Mouse (Mus musculus) gastrocnemius, postnatal 4 days (tissue): Measurements from ENCODE around the gene Myo9b. TPM values are rescaled to one million over a fixed set of nuclear protein-coding genes. Genes with fewer than 3 reads are reported as not detected.

ENCODE experiments used
- DNase-seq, 2 experiments: peaks; one replicate each; pipeline ENCODE4 v3.0.0; 2021 to 2022; ENCODE audit warnings: low spot score in 2 of 2, mixed read lengths in 2 of 2
- total RNA-seq, 2 experiments: library from RNA; stranded (reverse); gene quantifications; 2 replicates each; pipeline ENCODE4 v1.2.3; 2021

Myo9b gene
- total RNA-seq, 2 experiments from 2014 or later: 35.7 to 45.0 TPM

GRCm38 (mm10) chr8:71383396-71383795 is 110.9 kb downstream of the Myo9b start:
- no peak for DNase-seq

DNA sequence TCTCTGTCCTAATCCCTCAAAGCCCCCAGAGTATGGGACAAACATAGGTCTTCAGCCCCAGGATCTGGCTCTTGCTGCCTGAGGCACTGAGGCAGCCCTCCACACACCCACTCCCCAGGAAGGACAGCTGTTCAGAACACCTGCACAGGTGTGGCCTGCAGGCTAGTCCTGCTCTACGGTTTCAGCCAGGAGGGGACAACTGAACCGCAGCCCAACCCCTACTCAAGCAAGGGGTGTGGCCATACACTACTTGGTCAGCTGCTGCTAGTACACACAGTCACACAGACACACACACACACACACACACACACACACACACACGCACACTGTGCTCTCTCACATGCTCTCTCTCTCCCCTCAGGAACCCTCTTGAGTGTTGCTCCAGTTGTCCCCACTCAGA is 111.3 kb downstream of the Myo9b start:
- no peak for DNase-seq

DNA sequence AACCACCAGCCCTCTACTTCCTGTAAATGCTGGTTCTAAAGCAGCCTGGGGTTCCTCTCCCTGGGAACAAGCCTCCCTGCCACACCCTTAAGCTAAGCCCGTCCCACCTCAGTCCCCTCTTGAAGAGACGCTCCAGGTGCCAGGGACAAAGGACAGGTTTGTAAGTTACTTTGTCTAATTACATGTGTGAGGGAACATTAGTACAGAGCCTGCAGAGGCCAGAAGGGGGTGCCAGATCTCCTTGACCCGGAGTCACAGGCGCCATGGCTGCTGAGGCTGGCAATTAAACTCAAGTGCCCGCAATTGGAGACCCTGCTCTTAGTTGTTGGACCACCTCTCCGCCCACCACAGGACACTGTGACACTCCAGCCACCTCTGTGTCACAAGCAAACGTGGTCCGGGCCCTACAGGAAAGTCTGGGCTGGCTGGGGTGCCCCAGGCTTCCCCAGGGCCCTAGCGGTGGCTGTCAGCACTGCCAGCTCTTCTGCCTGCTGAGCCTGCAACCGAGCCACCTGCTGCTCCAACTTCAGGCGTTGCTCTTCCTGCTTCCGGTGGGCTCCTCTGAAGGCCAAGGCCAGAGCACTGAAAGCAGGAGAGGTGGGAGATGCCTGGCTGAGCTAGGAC is 112.8 kb downstream of the Myo9b start:
- no peak for DNase-seq

DNA sequence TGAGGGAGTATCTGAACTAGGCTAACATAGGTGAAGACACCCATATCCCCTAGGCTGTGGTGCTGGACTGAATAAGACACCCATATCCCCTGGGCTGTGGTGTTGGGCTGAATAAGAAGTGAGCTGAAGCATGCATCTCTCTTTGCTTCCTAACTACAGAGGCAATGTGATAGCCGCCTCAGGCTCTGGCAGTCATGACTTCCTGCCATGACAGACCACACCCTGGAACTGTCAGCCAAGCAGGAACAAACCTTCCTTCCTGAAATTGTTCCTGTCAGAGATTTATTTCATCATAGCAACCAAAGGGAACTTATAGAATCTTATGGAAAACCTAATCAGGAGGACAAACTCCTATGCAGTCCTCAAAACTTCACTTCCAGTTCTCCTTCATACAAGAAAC is 115.8 kb downstream of the Myo9b start:
- no peak for DNase-seq

GRCm38 (mm10) chr8:71391696-71392095 is 119.2 kb downstream of the Myo9b start:
- DNase-seq: no peak

DNA sequence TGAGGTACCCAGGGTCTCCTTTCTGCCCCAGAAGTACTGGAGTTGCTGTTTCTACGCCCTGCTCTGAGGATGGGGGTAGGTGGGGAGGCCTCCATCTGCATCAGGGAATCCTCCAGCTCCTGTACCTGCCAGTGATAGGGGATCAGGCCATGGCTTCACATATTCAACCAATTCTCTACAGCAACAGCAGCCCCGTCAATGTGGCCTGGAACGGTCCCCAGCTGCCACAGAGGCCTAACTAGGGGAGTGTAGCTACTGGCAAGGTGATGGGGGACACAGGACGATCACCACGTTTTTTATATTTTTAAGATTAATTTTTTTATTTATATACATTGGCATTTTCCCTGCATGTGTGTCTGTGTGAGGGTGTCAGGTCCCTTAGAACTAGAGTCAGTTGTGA is 119.9 kb downstream of the Myo9b start:
- no peak for DNase-seq

- DNase-seq: no peak
Measured at GRCm38 (mm10) chr8:71392871-71393270, 120.4 kb downstream of the Myo9b start.

DNA sequence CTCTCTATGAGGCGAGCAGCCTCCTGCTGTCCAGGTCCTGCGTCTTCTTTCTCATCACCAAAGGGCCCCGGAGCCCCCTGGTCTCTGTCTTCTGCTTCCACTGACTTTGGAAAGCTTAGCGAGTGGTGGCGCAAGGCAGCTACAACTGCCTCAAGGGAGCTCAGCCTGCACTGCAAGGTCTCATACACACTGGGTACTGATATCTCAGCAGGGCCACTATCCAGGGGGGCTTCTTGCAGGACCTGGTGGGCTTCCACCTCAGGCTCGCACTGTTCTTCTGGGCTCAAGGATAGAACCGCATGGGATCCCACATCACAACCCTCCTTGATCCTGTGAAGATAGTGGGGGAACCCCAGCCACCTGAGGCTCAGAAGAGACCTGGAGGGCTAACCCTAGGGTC is 122.0 kb downstream of the Myo9b start:
- DNase-seq: peak in 1 of 2 experiments; percentile 15

DNA sequence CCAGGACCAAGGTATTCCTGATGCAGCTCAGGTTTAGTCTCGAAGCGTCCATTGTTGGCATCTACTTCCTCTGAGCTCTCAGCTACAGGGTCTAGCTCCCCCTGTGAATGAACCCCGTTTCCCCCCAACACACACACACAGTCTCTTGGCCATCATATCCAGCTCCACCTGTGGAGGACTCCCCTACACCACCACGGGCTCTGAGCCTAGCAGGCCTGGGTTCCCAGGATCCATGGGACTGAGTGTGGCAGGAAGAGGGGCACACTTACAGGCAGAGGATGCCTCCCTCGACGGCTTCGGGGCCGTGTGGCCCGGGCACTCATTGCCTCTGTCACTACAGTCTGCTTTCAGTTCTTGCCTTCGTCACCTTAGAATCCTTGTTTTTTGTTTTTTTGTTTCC is 122.6 kb downstream of the Myo9b start:
- DNase-seq: peak in 1 of 2 experiments; percentile 16

GRCm38 (mm10) chr8:71395629-71396028 is 123.1 kb downstream of the Myo9b start, which contains the start of gene Ushbp1:
Gene Ushbp1 (minus strand): TSS chr8:71395802.
- DNase-seq: peak; percentile 11 to 14

- peak; percentile 80 to 90 for DNase-seq
Measured at GRCm38 (mm10) chr8:71396639-71397305, 124.3 kb downstream of the Myo9b start, which contains the start of gene Babam1. Gene Babam1 (plus strand): TSS chr8:71396861.

DNA sequence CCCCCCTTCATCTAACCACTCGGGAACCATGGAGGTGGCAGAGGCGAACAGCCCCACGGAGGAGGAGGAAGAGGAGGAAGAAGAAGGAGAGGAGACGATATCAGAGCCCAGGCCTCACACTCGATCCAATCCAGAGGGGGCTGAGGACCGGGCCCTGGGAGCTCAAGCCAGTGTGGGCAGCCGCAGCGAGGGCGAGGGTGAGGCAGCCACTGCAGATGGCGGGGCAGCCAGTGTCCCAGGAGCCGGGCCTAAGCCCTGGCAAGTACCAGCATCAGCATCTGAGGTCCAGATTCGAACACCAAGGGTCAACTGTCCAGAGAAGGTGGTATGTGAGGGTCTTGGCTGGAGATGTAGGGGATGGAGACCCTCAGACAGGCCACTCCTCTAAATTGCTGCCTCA is 125.2 kb downstream of the Myo9b start:
- DNase-seq: peak in 1 of 2 experiments; percentile 8

DNA sequence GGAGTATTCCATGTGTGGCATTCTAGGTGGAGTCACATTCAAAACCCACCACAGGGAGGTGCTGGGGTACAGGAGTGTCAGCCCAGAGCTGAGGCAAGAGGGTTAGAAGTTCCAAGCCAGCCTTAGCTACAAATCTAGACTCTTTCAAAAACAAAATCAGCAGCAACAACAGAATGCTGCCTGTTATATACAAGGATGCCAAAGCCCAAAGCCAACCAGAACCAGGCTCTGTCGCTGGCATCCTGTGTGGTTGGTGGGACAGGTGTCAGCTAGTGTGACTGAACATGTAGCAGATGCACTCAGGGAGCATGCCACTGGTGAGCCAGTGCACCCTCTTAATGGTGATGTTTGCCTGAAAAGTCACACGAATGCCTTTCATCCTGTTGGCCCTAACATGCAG is 128.3 kb downstream of the Myo9b start:
- DNase-seq: no peak

GRCm38 (mm10) chr8:71401454-71401853 is 128.9 kb downstream of the Myo9b start:
- no peak for DNase-seq

GRCm38 (mm10) chr8:71402446-71402964 is 130.0 kb downstream of the Myo9b start:
- DNase-seq: no peak

- no peak for DNase-seq
Measured at GRCm38 (mm10) chr8:71403107-71403885, 130.8 kb downstream of the Myo9b start.

DNA sequence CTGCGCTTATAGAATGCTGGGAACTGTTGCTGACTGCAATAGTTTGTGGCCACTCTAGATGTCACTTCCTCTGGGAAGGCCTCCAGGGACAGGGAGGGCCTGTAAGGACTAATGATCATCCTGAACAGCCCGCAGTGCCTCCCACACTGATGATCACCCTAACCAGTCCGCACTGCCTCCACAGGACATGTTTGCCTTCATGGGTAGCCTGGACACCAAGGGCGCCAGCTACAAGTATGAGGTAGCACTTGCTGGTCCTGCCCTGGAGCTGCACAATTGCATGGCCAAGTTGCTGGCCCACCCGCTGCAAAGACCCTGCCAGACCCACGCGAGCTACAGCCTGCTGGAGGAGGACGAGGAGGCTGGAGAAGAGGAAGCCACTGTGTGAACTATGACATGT is 131.5 kb downstream of the Myo9b start:
- no peak for DNase-seq

- DNase-seq: no peak
Measured at GRCm38 (mm10) chr8:71404951-71405351, 132.4 kb downstream of the Myo9b start.

GRCm38 (mm10) chr8:71405401-71406098 is 133.0 kb downstream of the Myo9b start, which contains the start of gene Ankle1:
Gene Ankle1 (plus strand): TSS chr8:71406010.
- DNase-seq: peak; percentile 93 to 95

DNA sequence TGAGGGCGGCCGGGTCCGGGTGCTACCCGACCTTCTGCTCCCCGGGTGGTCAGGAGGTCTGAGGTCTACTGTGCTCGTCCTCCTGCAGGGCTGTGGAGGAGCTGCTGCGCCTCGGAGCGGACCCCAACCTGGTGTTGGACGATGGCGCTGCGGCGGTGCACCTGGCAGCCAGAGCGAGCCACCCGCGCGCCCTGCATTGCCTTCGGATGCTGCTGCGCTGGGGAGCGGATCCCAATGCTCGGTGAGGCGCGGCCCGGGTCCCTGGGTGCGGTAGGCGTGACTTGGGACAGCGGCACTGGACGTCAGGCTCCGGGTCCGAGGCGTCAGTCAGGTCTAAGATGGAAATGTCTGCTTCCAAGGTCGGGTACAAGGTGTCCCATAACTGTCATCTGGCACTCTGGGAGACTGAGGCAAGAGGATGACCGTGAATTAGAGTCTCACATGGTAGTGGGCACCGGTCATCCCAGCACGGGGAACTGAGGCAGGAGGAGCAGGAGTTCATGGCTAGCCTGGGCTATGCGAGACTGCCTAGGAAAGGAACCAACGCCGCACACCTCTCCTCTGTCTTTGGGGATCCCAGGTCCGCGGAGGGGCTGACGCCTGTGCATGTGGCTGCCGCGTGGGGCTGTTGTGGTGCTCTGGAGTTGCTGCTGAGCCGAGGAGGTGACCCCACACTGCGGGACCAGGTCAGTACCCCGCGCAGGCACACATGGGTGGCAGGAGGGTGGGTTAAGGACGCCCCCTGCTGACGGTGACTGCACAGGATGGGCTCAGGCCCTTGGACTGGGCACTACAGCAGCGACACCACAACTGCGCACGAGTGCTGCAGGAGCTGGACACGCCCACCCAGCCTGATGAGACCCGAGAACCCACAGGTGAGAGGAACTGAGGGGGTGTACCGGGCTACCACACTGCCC is 133.8 kb downstream of the Myo9b start:
- peak in 1 of 2 experiments; percentile 69 for DNase-seq
